Mouse (Mus musculus): ENCODE measurements around the gene Abhd11. TPM values are rescaled to one million over a fixed set of nuclear protein-coding genes. Genes with fewer than 3 reads are reported as not detected.
"Not testable (repeated sequence)": the region's sequence is repeated elsewhere in the genome, so short reads cannot be mapped to it uniquely, and the experiment has no call there.

Abhd11 gene
- 73.0 and 77.0 TPM in 2 replicates for polyA plus RNA-seq (2015; fragmentation: Nextera tagmentation; extraction: Ambion mirVana)

DNA sequence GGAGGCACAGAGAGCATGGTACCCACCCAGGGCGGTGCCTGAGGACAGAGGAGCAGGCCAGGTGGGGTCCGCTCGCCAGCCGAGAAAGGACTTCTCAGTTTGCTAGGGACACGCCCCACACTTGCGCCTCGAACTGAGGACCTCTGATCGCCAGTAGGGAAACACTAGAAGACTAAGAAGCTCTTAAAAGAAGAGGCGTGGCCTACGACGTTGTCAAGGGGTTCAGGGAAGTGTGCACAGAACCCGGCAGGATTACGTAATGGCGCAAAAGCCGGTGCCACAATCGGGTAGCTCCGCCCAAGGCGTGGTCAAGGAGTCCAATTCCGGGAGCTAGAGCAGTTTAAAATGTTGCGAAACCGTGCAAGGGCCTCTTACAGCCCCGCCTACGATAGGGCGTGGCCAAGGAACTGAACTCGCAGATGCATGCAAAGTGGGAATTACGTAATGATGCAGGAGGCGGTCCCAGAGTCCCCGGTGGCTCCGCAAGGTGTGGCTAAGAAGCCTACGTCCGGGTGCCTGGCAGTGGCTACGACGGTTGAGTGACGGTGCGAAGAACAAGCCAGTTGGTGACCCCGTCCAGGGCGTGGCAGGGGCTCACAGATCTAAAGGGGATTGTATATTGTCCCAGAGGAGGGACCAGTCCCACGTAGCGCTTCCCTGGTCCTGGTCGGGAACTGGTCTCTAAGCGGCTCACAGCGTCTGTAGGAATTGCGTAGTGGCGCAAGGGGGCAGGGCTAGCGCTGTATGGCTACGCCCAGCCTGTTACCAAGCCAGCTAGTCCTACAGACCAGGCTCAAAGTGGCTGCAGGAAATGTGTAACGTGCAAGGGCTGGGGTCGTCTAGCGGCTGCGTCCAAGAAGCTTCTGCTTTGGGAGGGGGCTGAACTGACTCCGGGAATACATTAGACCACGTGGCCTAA, at the start of gene Abhd11:
Gene Abhd11, plus strand, starts transcription at position 482 of the 919 bp plus-strand sequence.
- Histone ChIP-seq H3K27ac (replicated peaks) (peak within 1 kb of the TSS; percentile 98), H3K4me2 (peak within 1 kb of the TSS; percentile 84), H3K4me1 (peaks cover 38% of the 10 kb centered on the region), H3K9ac (replicated peaks) (peak within 1 kb of the TSS; percentile 70), H3K9me3 (replicated peaks) (no peaks in the 10 kb centered on the region), H3K27me3 (replicated peaks) (no peaks in the 10 kb centered on the region), H3K36me3 (no peaks in the 10 kb centered on the region), H3K4me3 (replicated peaks) (peak within 1 kb of the TSS; percentile 64)
- peak; percentile 90 for ATAC-seq (ENCODE audit: low FRiP score)
- WGBS, result under 1% methylated on average over 52 of the region's 52 CpGs

DNA sequence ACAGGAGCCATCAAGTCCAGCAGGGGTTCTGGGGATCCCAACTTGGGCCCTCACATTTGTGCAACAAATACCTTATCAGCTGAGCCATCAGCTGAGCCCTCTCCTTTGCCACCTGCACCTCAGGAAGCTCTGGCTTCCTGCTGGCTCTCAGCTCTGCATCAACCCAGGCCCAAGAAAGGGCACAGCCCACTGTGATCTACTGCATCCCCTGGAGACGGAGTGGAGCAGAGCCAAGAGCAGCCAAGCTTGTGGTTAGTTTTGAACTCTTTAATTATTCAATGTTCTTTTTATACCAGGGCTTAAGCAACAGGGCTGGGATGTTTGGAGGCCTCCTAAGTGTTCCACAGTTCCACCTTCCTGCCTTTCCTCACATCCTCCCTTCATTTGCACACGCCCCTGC, 48.5 kb upstream of the Abhd11 start:
- Histone ChIP-seq H3K9me3 (replicated peaks) (no peaks in the 10 kb centered on the region), H3K27ac (replicated peaks) (no peak overlapping the region), H3K27me3 (replicated peaks) (no peaks in the 10 kb centered on the region), H3K4me3 (replicated peaks) (no peak overlapping the region), H3K4me1 (peaks cover 1% of the 10 kb centered on the region; the same call in 1 of the 2 replicates), H3K4me2 (no peak overlapping the region), H3K36me3 (no peaks in the 10 kb centered on the region), H3K9ac (replicated peaks) (no peak overlapping the region)
- ATAC-seq (ENCODE audit: low FRiP score), result no peak
- 81% methylated on average over 2 of the region's 2 CpGs for WGBS

DNA sequence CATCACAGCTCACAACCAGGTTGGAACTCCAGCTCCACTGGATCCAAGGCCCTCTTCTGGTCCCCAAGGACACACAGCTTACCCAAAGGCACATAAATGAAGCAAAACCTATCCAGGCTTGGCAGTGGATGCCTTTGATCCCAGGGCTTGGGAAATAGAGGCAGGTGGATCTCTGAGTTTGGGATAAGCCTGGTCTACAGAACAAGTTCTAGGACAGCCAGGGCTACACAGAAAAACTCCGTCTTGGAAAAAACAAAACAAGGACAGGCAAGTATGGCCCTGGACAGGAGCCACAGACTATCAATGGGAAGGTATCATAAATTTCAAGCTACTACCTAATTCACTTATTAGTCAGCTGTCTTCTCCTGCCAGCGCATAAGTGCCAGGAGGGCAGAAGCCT, 47.4 kb upstream of the Abhd11 start:
- H3K36me3 ChIP-seq, result no peaks in the 10 kb centered on the region
- 0 out of 2 replicates have a peak, but pooled peaks cover 3% of the 10 kb centered on the region for H3K27me3 ChIP-seq (replicated peaks)
- no peak overlapping the region for H3K4me3 ChIP-seq (replicated peaks)
- peaks cover 11% of the 10 kb centered on the region for H3K4me1 ChIP-seq
- no peak overlapping the region for H3K9ac ChIP-seq (replicated peaks)
- H3K9me3 ChIP-seq (replicated peaks), result no peaks in the 10 kb centered on the region
- H3K4me2 ChIP-seq, result no peak overlapping the region
- no peak for ATAC-seq (ENCODE audit: low FRiP score)
- 89% methylated on average over 2 of the region's 2 CpGs for WGBS
- no peak overlapping the region for H3K27ac ChIP-seq (replicated peaks)

DNA sequence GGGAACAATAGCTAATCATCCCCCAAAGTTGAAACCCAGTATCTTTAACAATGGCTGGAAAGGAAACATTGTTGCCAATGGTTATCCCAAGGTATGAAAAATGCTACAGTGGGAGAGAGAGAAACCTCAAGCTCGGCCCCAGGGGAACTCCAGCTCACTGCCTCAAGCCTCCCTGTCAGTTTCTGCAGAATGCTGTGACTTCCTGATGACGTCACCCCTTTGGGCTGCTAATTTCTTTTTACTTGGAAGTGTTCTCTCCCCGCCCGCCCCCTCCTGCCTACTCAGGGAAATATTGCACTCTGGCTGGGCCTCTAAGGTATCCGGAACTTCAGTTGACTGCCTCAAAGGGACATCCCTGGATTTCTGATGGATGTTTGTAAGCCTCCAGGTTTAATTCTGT, 45.4 kb upstream of the Abhd11 start:
- no peak for ATAC-seq (ENCODE audit: low FRiP score)
- WGBS, result 43% methylated on average over 5 of the region's 5 CpGs
- H3K4me3 ChIP-seq (replicated peaks), result no peak overlapping the region

DNA sequence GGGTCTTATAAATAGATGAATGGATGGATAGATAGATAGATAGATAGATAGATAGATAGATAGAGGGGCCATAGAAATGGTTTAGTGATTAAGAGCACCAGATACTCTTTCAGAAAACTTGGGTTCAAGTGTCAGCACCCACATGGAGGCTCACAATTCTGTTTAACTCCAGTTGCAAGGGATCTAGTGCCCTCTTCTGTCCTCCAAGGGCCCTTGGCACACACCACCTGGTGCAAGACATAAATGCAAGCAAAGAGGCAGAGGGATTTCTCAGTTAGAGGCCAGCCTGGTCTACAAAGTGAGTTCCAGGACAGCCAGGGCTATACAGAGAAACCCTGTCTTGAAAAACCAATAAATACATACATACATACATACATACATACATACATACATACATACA, 44.3 kb upstream of the Abhd11 start:
- not testable (repeated sequence) for H3K9me3 ChIP-seq (replicated peaks); ATAC-seq (ENCODE audit: low FRiP score); H3K27ac ChIP-seq (replicated peaks); H3K4me2 ChIP-seq; H3K4me3 ChIP-seq (replicated peaks); H3K36me3 ChIP-seq; H3K9ac ChIP-seq (replicated peaks)
- 0 out of 2 replicates have a peak, but pooled peaks cover 12% of the 10 kb centered on the region for H3K27me3 ChIP-seq (replicated peaks)
- H3K4me1 ChIP-seq, result peaks cover 11% of the 10 kb centered on the region

More for the DNA sequence above, 45.4 kb upstream of the Abhd11 start:
- Histone ChIP-seq H3K9ac (replicated peaks) (no peak overlapping the region), H3K27me3 (replicated peaks) (0 out of 2 replicates have a peak, but pooled peaks cover 12% of the 10 kb centered on the region), H3K36me3 (no peaks in the 10 kb centered on the region), H3K9me3 (replicated peaks) (no peaks in the 10 kb centered on the region), H3K4me1 (peaks cover 11% of the 10 kb centered on the region), H3K27ac (replicated peaks) (no peak overlapping the region), H3K4me2 (no peak overlapping the region)

DNA sequence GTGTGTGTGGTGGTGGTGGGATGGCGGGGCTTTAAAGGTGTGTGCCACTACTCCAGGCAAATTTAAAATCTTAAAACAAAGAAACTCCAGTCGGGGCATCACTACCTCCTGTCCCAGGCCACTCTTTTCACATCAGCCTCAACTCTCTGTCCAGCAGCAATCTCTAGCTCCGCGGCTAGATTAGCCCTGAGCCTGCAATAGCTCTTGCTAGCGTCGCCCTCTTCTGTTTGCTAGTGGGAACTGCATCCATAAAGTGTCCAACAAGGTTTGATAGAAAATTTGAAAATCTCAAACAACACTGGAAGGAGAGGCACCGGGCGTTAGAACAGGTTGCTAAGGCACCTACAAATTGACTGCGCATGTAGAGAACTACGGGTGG, 43.5 kb upstream of the Abhd11 start:
- ATAC-seq (ENCODE audit: low FRiP score), result no peak
- Histone ChIP-seq H3K9me3 (replicated peaks) (no peaks in the 10 kb centered on the region), H3K36me3 (no peaks in the 10 kb centered on the region), H3K9ac (replicated peaks) (no peak overlapping the region), H3K4me3 (replicated peaks) (peak overlapping the region; percentile 26), H3K4me1 (peaks cover 11% of the 10 kb centered on the region), H3K27me3 (replicated peaks) (0 out of 2 replicates have a peak, but pooled peaks cover 12% of the 10 kb centered on the region), H3K4me2 (peak overlapping the region; percentile 55), H3K27ac (replicated peaks) (no peak overlapping the region)
- 8% methylated on average over 10 of the region's 10 CpGs for WGBS

DNA sequence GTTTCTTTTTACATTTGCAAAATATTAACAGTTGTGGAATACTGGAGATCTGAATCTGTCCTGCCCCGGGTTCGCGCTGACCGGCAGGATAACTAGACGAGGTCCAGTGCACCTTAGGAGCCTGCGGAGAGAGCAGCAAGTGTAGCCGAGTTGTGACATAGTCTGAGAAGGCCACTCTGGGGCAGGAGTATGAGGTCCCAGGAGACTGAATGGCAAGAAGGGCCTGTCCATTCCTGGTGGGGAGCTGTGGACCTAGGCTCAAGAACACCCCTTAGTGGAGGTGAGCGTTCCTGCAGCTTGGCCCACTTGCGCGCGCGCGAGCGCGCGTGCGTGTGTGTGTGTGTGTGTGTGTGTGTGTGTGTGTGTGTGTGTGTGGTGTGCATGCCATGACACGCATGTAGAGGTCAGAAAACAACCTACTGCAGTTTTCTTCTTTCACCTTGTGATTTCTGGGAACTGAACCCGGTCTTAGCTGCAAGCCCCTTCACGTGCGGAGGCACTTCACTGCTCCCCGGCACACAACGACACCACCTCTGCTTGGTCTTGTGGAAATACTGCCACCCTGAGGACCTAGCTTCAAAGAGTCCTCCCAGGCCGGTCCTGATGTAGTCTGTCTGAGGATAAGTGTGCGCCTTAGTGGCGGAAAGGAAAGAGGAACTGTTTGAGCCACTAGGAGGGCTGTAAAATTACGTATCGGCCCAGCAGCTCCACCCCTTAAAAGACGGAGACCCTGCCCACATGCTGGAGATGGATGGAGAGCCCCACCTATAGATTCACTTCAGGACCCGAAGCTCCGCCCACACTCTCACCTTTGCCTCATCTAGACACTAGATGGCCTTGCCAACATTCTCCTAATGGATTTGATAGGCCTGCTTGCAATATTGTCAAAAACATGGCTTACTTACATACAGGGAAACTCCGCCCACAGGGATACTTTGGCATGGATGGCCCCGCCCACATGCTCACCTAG, 42.8 kb upstream of the Abhd11 start:
- no peaks in the 10 kb centered on the region for H3K36me3 ChIP-seq

DNA sequence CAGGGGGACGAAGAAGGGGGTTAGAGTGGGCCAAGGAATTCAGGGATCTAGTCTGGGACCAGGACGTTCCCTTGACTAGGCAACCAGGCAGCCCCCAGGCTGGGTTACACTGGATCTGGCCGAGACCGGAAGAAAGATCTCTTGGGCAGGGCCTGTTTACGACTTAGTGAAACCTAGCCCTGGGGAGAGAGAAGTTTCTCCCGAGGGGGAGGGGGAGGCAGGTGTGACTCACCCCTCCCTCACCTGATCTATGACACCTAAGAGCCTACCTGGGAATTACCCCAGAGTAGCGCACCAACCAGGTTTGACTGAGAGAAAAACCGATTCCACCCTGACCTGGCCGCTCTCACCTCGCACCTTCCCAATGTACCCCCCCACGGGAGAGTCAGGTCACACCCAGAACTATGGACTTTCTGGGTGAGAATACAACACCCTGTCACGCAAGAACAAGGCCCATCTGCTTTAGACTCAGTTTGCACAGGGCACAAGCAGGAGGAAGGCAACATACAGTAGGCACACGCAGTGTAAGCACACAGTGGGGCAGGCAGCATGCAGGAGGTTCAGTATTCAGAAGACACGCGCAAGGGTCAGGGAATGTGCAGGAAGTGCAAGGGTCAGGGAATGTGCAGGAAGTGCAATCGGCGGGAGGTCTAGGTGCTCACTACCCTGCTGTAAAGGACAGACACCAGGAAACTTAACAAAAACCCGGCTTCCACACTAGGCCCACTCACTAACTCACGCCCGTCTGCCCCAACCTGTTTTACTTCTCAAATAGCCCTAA, 41.6 kb upstream of the Abhd11 start:
- H3K4me1 ChIP-seq, result peaks cover 11% of the 10 kb centered on the region
- no peaks in the 10 kb centered on the region for H3K9me3 ChIP-seq (replicated peaks)
- H3K27ac ChIP-seq (replicated peaks), result no peak overlapping the region
- H3K9ac ChIP-seq (replicated peaks), result no peak overlapping the region
- H3K36me3 ChIP-seq, result no peaks in the 10 kb centered on the region
- H3K27me3 ChIP-seq (replicated peaks), result 0 out of 2 replicates have a peak, but pooled peaks cover 12% of the 10 kb centered on the region
- no peak overlapping the region for H3K4me2 ChIP-seq
- 76% methylated on average over 20 of the region's 20 CpGs for WGBS
- no peak for ATAC-seq (ENCODE audit: low FRiP score)
- no peak overlapping the region for H3K4me3 ChIP-seq (replicated peaks)

More for the DNA sequence above, 42.8 kb upstream of the Abhd11 start:
- 4% methylated on average over 33 of the region's 33 CpGs for WGBS
- Histone ChIP-seq H3K4me2 (peak overlapping the region; percentile 55), H3K4me3 (replicated peaks) (peak overlapping the region; percentile 26), H3K4me1 (peaks cover 11% of the 10 kb centered on the region), H3K27me3 (replicated peaks) (0 out of 2 replicates have a peak, but pooled peaks cover 12% of the 10 kb centered on the region), H3K9ac (replicated peaks) (no peak overlapping the region), H3K9me3 (replicated peaks) (no peaks in the 10 kb centered on the region), H3K27ac (replicated peaks) (no peak overlapping the region)
- peak; percentile 70 for ATAC-seq (ENCODE audit: low FRiP score)

DNA sequence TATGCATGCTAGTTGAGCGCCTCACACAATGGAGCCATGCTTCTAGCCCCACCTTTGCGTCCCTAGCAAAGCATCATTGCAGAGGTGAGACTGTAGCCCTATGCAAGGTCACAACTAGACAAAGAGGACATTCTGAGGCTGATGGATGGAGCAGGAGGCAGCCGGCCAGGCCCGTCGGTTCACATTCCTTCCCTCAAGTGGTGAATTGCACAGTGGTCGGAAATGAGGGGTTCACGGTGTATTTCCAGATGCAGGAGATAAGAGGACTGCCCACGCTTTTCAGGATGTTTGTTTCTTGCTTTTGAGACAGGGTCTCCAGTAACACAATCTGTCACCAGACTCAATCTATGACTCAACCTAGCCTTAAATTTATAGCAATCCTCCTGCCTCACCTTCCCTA, 38.3 kb upstream of the Abhd11 start:
- Histone ChIP-seq H3K4me2 (no peak overlapping the region), H3K9me3 (replicated peaks) (no peaks in the 10 kb centered on the region), H3K9ac (replicated peaks) (no peak overlapping the region), H3K27me3 (replicated peaks) (0 out of 2 replicates have a peak, but pooled peaks cover 11% of the 10 kb centered on the region), H3K27ac (replicated peaks) (no peak overlapping the region), H3K4me1 (peaks cover 8% of the 10 kb centered on the region), H3K36me3 (no peaks in the 10 kb centered on the region), H3K4me3 (replicated peaks) (no peak overlapping the region)
- no peak for ATAC-seq (ENCODE audit: low FRiP score)
- 81% methylated on average over 8 of the region's 8 CpGs for WGBS

DNA sequence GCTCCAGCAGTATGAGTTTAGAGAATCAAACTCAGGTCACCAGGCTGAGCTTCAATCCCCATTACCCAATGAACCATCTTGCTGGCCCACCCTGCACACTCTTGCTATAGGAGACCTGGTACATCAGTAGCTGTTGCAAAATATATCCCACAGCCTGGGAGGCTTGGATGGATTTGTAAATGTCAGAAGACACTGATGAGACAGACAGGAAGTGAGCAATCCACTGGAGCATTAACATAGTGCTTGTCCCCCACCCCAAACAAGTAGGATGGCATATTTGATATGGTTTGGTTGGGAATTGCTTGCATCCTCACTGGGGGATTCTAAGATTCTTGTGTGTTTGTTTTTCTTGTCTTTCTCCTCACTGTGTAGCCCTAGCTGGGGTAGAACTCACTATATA, 35.9 kb upstream of the Abhd11 start:
- ATAC-seq (ENCODE audit: low FRiP score), result no peak
- H3K27me3 ChIP-seq (replicated peaks), result no peaks in the 10 kb centered on the region

DNA sequence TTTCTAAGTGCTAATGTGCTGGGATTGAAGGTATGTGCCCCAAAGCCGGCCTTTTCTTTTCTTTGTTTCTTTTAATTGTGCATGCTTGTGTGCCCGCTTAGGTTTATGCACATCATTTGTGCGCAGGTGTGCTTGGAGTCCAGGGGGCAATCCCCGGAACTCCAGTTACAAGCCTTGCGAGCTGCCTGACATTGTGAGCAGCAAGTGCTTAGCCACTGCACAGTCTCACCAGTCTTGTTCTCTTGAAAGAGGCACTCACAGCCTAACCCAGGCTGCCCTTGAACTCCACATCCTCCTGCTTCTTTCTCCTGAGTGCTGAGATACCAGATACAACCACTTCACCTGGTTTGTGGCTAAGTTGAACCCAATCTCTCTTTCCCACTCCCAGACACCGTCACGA, 35.4 kb upstream of the Abhd11 start:
- 85% methylated on average over 7 of the region's 7 CpGs for WGBS
- no peak overlapping the region for H3K4me3 ChIP-seq (replicated peaks)
- H3K9me3 ChIP-seq (replicated peaks), result no peaks in the 10 kb centered on the region
- no peak overlapping the region for H3K27ac ChIP-seq (replicated peaks)
- no peaks in the 10 kb centered on the region for H3K4me1 ChIP-seq
- H3K36me3 ChIP-seq, result no peaks in the 10 kb centered on the region
- no peak overlapping the region for H3K4me2 ChIP-seq
- no peak for ATAC-seq (ENCODE audit: low FRiP score)
- H3K27me3 ChIP-seq (replicated peaks), result no peaks in the 10 kb centered on the region
- H3K9ac ChIP-seq (replicated peaks), result no peak overlapping the region

More for the DNA sequence above, 35.9 kb upstream of the Abhd11 start:
- no peak overlapping the region for H3K4me2 ChIP-seq
- no peaks in the 10 kb centered on the region for H3K4me1 ChIP-seq
- H3K4me3 ChIP-seq (replicated peaks), result no peak overlapping the region
- H3K36me3 ChIP-seq, result no peaks in the 10 kb centered on the region
- H3K27ac ChIP-seq (replicated peaks), result no peak overlapping the region
- no peak overlapping the region for H3K9ac ChIP-seq (replicated peaks)
- H3K9me3 ChIP-seq (replicated peaks), result no peaks in the 10 kb centered on the region

All from neural tube, embryonic 15.5 days (tissue).